Mouse (Mus musculus) spleen, adult 2 months (tissue): ENCODE measurements at regions not wholly inside any gene's neighbourhood (a gene's known extent, or its start where the extent isn't known, plus 50 kb on each side); places are given as distances from the start of the nearest gene placed in this dataset.

ENCODE experiments used
- DNase-seq, 2 experiments: peaks; one replicate each; pipeline versions ENCODE4 v3.0.0 to v3.0.0-alpha.2; 2012 to 2021; ENCODE audit warnings: low spot score in 2 of 2, low read depth in 1 of 2
- H3K27ac ChIP-seq: fragments of 200-500 bp; 2 replicates; pipeline ENCODE4 v1.5.1; 2012; ENCODE audit warnings: low read length, inconsistent platforms; ENCODE audit not compliant: insufficient read depth
- H3K27me3 ChIP-seq: fragments of 200-500 bp; 2 replicates; pipeline ENCODE4 v1.6.1; 2012; ENCODE audit warnings: mild to moderate bottlenecking, moderate library complexity, low read length, inconsistent platforms; ENCODE audit not compliant: control insufficient read depth, insufficient read depth
- H3K36me3 ChIP-seq: fragments of 200-500 bp; 2 replicates; pipeline ENCODE4 v1.6.1; 2012; ENCODE audit warnings: mild to moderate bottlenecking, low read length, inconsistent platforms; ENCODE audit not compliant: control insufficient read depth, insufficient read depth
- H3K4me1 ChIP-seq: fragments of 200-500 bp; 2 replicates; pipeline ENCODE4 v1.6.1; 2011; ENCODE audit warnings: inconsistent platforms; ENCODE audit not compliant: control insufficient read depth, insufficient read depth, insufficient read length
- H3K4me3 ChIP-seq: fragments of 200-500 bp; 2 replicates; pipeline ENCODE4 v1.5.1; 2011; ENCODE audit warnings: mild to moderate bottlenecking, inconsistent platforms; ENCODE audit not compliant: insufficient read depth, insufficient read length; ENCODE audit errors: extremely low read depth
- CTCF ChIP-seq: fragments of 200-500 bp; IDR thresholded peaks from 2 replicates; pipeline ENCODE4 v1.5.1; 2011; ENCODE audit warnings: mild to moderate bottlenecking, inconsistent platforms; ENCODE audit not compliant: insufficient read depth, insufficient read length, insufficient replicate concordance; ENCODE audit errors: extremely low read depth
- POLR2A ChIP-seq: fragments of 200-500 bp; IDR thresholded peaks from 2 replicates; pipeline ENCODE4 v1.6.1; 2011; ENCODE audit warnings: low read depth, low read length, inconsistent platforms
- WGBS: fragments of 180-500 bp; shearing (Covaris S2); methylation state at CpG from one replicate; pipeline ENCODE4 v1.1.7; 2018; 5-methylcytosine and 5-hydroxymethylcytosine counted together

DNA sequence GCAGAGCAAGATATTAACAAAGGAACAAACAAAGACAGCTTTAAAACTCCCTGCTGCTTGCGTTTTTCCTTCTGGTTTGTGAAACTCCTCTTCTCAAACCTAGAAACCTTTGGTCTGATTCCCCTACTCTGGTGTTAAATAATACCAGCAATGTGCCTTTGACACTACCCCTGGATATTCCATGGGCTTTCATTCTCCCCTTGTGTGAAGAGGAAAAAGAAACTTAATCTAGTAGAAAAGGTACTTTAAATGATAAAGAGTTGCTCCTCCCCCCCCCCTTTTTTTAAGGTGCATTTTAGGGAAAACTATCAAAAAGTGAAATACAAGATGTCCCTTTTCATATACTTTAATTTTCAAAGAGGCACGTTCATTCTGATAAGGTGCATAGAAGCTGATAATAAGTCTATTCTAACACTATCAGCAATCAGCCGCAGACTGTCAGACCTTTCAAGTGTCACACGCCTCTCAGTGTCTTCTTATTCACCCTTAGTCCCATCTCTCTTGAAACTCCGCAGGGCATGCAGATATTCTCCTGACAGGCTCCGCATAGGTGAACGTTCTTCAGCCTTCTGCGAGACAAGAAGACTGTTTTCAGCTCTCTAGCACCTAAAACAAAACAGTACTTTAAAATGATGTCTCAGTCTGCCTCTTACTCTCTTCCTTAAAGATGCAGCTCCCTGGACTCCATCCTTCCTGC, 657.5 kb downstream of the Car8 start:
- 82% methylated on average over 8 of the region's 8 CpGs for WGBS
- Histone ChIP-seq H3K4me3 (no peak overlapping the region), H3K27me3 (no peaks in the 10 kb centered on the region), H3K36me3 (no peaks in the 10 kb centered on the region), H3K4me1 (no peaks in the 10 kb centered on the region), H3K27ac (no peak overlapping the region)
- DNase-seq, result no peak
- TF ChIP-seq CTCF (no peak), POLR2A (no peak)

DNA sequence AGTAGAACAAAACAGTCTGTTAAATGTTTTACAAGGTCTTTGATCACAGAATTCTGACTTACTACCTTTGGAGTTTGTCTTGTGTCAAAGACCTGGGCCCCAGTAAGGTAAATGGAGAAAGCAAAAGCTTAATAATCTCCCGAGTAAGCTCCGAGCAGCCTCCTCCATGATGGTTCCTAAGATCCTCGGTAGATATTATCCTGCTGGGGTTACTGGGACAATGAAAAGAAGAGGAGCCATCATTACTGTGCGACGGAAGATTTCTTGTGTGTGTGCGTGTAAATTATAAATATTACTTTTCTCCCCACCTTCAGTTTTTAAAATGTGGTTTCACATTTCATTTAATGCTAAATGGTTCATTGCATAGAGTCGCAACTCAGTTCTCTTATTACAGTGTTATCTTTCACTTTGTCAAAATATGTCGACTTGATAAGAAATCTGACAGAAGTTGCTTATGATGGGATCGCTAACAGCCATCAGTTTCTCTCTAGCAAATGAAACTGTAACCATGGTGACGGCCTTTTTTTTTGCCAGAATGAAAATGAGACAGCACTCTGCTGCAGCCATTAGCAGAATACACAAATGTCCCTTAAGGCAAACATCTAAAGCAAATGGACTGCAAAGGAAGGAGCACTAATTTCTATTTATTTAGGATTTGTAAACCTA, 658.2 kb downstream of the Car8 start:
- DNase-seq, result no peak
- whole genome bisulfite sequencing, result 80% methylated on average over 10 of the region's 10 CpGs
- Histone ChIP-seq H3K4me3 (no peak overlapping the region), H3K27ac (no peak overlapping the region), H3K4me1 (no peaks in the 10 kb centered on the region), H3K36me3 (no peaks in the 10 kb centered on the region), H3K27me3 (no peaks in the 10 kb centered on the region)
- TF ChIP-seq CTCF, result no peak
- no peak for TF ChIP-seq POLR2A

DNA sequence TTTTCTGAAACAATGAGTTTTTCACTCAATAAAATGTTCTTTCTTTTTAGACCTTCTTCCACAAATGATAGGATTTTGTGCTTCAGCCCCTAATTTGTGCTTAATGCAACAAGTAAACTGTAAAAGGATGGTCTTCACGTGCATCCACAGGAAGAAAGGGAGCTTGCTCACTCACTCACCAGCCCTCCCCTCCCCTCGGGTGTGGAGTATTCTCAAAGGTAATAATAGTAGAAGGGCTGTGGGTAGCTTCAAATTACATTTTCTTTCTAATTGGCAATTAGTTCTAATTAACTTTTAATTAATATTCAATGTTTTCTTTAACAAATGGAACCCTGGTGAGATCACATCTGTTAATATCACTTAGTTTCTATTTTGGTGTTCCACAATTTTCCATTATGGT, 664.8 kb downstream of the Car8 start:
- H3K36me3 ChIP-seq, result no peaks in the 10 kb centered on the region
- H3K27ac ChIP-seq, result no peak overlapping the region
- DNase-seq, result no peak
- TF ChIP-seq POLR2A (no peak), CTCF (no peak)
- no peak overlapping the region for H3K4me3 ChIP-seq
- WGBS, result 80% methylated on average over 2 of the region's 2 CpGs
- H3K27me3 ChIP-seq, result no peaks in the 10 kb centered on the region
- H3K4me1 ChIP-seq, result no peaks in the 10 kb centered on the region

DNA sequence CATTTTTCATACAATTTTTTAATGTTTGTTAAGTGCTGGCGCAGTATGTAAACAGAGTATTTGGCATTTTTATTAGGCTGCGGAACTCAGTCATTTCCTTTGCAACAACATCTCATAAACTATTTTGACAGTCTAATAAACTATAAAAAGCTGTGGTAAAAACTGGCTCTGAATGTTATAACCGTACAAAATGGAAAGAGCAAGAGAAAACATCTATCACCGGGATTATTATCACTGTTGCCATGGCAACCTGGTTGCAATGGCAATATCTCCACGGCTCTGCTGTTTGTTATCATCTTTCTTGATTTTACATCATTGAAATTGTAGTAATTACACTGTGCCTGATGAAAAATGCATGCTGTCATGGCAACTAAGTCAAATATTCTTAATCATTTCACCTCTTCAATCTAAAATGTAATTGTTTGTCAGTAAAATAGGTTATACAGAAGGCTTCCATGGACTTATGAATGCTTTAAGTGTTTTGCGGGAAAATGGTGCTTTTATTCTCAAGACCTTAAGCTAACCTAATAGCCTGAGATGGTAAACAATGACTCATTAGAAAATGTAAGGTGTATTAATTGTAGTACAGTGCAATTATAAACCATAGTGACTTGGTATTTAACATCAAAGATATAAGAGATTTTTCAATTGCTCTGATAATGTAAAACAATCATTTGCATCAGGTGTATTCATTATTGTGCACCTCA, 671.0 kb downstream of the Car8 start:
- no peak for TF ChIP-seq POLR2A
- TF ChIP-seq CTCF, result no peak
- WGBS, result 65% methylated on average over 6 of the region's 6 CpGs

DNA sequence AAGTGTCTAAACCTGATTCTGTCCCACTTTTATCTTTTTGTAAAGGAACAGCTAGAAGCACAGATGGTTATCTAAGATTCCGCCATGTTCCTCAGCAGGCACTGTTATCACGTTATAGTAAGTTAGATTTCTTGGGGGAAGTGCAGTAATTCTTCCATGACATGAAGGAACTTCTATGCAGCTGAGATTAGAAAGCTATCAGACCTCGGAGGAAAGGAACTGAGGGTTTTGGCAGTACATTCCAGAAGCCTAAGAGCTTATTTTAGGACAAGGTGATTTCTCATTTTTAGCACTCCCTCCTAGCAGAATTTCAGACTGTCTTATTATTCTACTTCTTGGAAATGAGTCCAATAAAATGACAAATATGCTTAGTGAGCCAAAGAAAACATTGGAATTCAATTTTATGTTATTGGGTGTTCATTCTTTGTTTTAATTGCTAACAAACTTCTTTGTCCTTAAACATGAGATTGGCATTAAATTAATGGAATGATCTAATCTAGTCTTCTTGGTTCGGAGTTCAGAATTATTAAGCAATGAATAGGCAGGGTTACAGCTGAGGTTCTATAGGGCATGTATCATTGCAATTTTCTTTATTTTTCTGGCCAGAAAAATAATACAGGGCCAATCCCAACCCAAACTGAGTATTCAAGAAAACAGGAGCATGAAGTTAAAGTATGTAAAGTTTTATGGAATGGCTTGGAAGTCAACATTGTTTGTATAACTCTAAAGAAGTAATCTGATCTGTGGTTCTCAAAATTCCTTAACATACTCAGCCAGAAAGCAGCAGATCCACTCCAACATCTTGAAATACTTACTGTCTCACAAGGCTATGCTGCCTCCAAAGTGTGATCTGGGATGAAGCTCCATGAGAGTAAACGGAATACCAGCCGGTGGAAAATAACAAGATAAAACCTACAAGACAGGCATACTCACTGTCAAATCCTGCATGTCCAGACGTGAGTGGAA, 678.7 kb downstream of the Car8 start:
- no peaks in the 10 kb centered on the region for H3K36me3 ChIP-seq
- WGBS, result 66% methylated on average over 7 of the region's 7 CpGs
- H3K27me3 ChIP-seq, result no peaks in the 10 kb centered on the region
- no peak overlapping the region for H3K4me3 ChIP-seq
- TF ChIP-seq POLR2A, result no peak
- TF ChIP-seq CTCF, result no peak
- no peak overlapping the region for H3K27ac ChIP-seq
- no peak for DNase-seq
- no peaks in the 10 kb centered on the region for H3K4me1 ChIP-seq

More for the DNA sequence above, 671.0 kb downstream of the Car8 start:
- Histone ChIP-seq H3K4me3 (no peak overlapping the region), H3K4me1 (no peaks in the 10 kb centered on the region), H3K27me3 (no peaks in the 10 kb centered on the region), H3K27ac (no peak overlapping the region), H3K36me3 (no peaks in the 10 kb centered on the region)
- no peak for DNase-seq

DNA sequence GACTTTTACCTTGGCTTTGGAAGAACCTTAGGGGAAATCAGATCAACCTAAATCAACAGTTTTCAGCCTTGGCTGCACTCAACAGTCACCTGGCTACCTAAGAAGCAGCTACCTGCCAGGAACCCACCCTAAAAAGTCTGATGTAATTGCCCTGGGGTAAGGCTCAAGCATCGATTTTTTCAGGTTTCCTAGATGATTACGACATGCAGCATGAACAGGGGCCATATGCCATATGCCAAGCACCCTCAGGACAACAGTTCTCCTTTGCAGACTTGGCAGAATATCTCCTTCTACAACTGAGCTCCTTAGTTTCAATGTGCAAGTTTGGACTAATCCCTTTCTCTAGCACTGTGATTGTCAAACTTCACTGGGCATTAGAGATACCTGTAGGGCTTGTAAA, 680.1 kb downstream of the Car8 start:
- H3K4me1 ChIP-seq, result no peaks in the 10 kb centered on the region
- TF ChIP-seq POLR2A, result no peak
- TF ChIP-seq CTCF, result no peak
- no peak for DNase-seq
- H3K4me3 ChIP-seq, result no peak overlapping the region
- WGBS, result 77% methylated on average over 2 of the region's 2 CpGs
- no peaks in the 10 kb centered on the region for H3K36me3 ChIP-seq
- H3K27ac ChIP-seq, result no peak overlapping the region
- no peaks in the 10 kb centered on the region for H3K27me3 ChIP-seq
